ENCODE assay signal across 9 mouse cellular contexts in the genomic region with DNA sequence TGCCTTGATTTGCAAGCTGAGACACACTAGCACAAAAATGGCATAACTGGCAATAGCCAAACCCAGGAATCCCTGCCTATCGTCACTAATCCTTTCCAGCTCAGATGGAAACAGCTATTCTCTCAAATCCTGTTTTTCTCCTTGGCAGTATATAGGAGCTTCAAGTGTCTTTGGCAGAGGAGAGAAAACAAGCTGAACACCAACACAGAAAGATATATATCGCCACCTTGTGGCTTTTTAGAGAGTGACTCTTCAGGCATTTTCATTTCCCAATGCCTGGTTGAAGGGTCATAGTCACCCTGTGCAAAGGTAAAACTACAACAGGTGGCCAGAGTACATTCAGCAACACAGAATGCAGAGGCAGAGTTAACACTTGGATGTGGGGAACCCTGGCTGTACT.
DNase-seq lines count a peak whose midpoint lies in the region; ATAC-seq and TF ChIP-seq lines count a peak whose summit lies in the region.
"Had no signal": no experiment of that assay in that cellular context is flagged by ENCODE, and none has a peak within 500 bp of the region (broad histone marks: within the 10 kb centered on the region; RNA-seq: fewer than 3 reads in every experiment).

No protein-coding gene starts in this region.

- no peak overlapping the region for H3K4me3 ChIP-seq in forebrain, postnatal 0 days (ENCODE audit: low read depth, low read length)
- H3K4me3 ChIP-seq in forebrain, embryonic 12.5 days (replicated peaks), result no peak overlapping the region
- H3K4me3 ChIP-seq: embryonic facial prominence, embryonic 13.5 days had no signal

- H3K9ac ChIP-seq in forebrain, postnatal 0 days, result no peak overlapping the region
- no peak overlapping the region for H3K9ac ChIP-seq in forebrain, embryonic 12.5 days
- H3K9ac ChIP-seq: embryonic facial prominence, embryonic 13.5 days had no signal

- H3K27me3 ChIP-seq in forebrain, postnatal 0 days (ENCODE audit: insufficient read depth, low read length), result no peaks in the 10 kb centered on the region
- no peaks in the 10 kb centered on the region for H3K27me3 ChIP-seq in forebrain, embryonic 12.5 days
- H3K27me3 ChIP-seq: embryonic facial prominence, embryonic 13.5 days had no signal

- H3K4me1 ChIP-seq in forebrain, postnatal 0 days (ENCODE audit: insufficient read depth), result no peaks in the 10 kb centered on the region
- H3K4me1 ChIP-seq in forebrain, embryonic 12.5 days, result no peaks in the 10 kb centered on the region
- H3K4me1 ChIP-seq: embryonic facial prominence, embryonic 13.5 days had no signal

- peak; percentile 29 for DNase-seq in forebrain, postnatal 0 days
- peak; percentile 3 for DNase-seq in layer of hippocampus, adult 9-11 months
- no peak for DNase-seq in layer of hippocampus, adult 9-10 months (ENCODE audit: low spot score)
- peak; percentile 39 for DNase-seq in MN1 (ENCODE audit: low spot score)
- peak; percentile 6 for DNase-seq in lung, postnatal 14 days
- no peak for DNase-seq in spleen, postnatal 4 days (ENCODE audit: low spot score in 2 of 2)
- DNase-seq in spleen, postnatal 14 days (ENCODE audit: low spot score in 2 of 2), result no peak

- no peaks in the 10 kb centered on the region for H3K36me3 ChIP-seq in forebrain, postnatal 0 days (ENCODE audit: insufficient read depth)
- H3K36me3 ChIP-seq in forebrain, embryonic 12.5 days (replicated peaks), result no peaks in the 10 kb centered on the region
- H3K36me3 ChIP-seq: embryonic facial prominence, embryonic 13.5 days had no signal

- peak; percentile 60 for ATAC-seq in forebrain, postnatal 0 days
- ATAC-seq in forebrain, embryonic 12.5 days (ENCODE audit: low FRiP score), result no peak

- peak; percentile 64 for TF ChIP-seq CTCF in forebrain, postnatal 0 days (IDR thresholded peaks at IDR 0.05; ENCODE audit: low read depth)

- H3K27ac ChIP-seq in forebrain, postnatal 0 days (ENCODE audit: low read depth, low read length), result no peak overlapping the region
- H3K27ac ChIP-seq in forebrain, embryonic 12.5 days, result no peak overlapping the region
- H3K27ac ChIP-seq: embryonic facial prominence, embryonic 13.5 days had no signal

- H3K9me3 ChIP-seq in forebrain, postnatal 0 days (ENCODE audit: low read length), result no peaks in the 10 kb centered on the region
- no peaks in the 10 kb centered on the region for H3K9me3 ChIP-seq in forebrain, embryonic 12.5 days
- H3K9me3 ChIP-seq: embryonic facial prominence, embryonic 13.5 days had no signal

- no peak overlapping the region for H3K4me2 ChIP-seq in forebrain, postnatal 0 days (ENCODE audit: low read depth)
- no peak overlapping the region for H3K4me2 ChIP-seq in forebrain, embryonic 12.5 days
- H3K4me2 ChIP-seq: embryonic facial prominence, embryonic 13.5 days had no signal

- WGBS in forebrain, postnatal 0 days, result 5% methylated on average over 2 of the region's 2 CpGs
- WGBS in forebrain, embryonic 12.5 days, result 14% methylated on average over 2 of the region's 2 CpGs

Comparison
In these comparisons a context has a peak if more than half of its experiments do, and no peak if none do; other contexts are left out.
1. DNase-seq: peak in forebrain, postnatal 0 days (single experiment), layer of hippocampus, adult 9-11 months (single experiment), MN1 (single experiment) and lung, postnatal 14 days (single experiment); none in layer of hippocampus, adult 9-10 months (single experiment), spleen, postnatal 4 days (0 of 2) and spleen, postnatal 14 days (0 of 2).